Mouse (Mus musculus) urinary bladder, postnatal 36 days (tissue): ENCODE data around the gene Snx19.

ENCODE experiments used
- DNase-seq, 2 experiments: peaks; one replicate each; pipeline ENCODE4 v3.0.0; 2022; ENCODE audit warnings: low spot score in 2 of 2, mixed read lengths in 1 of 2

The Snx19 gene

DNA sequence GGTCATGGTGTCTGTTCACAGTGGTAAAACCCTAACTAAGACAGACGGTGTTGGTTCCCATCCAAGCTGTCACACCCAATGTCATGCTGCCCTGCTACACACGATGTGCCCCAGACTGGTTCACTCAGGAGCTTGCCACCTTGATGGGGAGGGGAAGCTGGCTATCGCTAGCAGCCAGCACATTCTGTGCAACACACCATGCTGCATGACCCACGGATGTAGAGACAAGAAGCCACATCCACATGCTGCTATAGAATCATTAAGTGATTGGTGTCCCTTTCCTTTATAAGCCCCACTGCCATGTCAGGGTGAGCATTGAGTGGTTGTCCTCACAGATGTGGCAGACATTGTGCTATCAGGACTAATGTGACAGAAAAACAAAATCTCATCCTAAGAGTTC is 55.2 kb downstream of the Snx19 start:
- no peak for DNase-seq

- DNase-seq, result no peak
Observed at GRCm38 (mm10) chr9:30484183-30484582, 57.3 kb downstream of the Snx19 start.

GRCm38 (mm10) chr9:30485161-30485560 is 58.3 kb downstream of the Snx19 start:
- no peak for DNase-seq

GRCm38 (mm10) chr9:30488384-30488783 is 61.5 kb downstream of the Snx19 start:
- DNase-seq, result no peak

GRCm38 (mm10) chr9:30494446-30494845 is 67.5 kb downstream of the Snx19 start:
- DNase-seq, result no peak

DNA sequence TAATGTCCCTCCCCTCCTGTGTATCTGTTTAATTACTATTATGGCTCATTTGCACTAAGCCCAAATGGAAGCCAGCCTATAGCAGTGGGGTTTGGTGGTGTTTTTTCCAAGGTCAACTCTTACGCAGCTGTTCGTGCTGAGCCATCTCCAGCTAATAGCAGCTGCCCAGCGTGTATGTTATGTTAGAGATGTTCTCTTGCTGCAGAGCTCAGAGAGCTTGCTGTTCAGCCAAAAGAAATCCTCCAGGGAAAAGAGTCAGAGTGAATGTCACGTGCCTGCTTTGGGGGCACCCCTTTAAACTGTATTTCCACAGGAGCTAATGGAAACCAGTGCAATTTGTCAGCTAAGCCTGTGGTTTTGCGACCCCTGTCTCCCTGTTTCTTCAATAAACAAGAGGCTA is 82.1 kb downstream of the Snx19 start:
- DNase-seq, result no peak

DNA sequence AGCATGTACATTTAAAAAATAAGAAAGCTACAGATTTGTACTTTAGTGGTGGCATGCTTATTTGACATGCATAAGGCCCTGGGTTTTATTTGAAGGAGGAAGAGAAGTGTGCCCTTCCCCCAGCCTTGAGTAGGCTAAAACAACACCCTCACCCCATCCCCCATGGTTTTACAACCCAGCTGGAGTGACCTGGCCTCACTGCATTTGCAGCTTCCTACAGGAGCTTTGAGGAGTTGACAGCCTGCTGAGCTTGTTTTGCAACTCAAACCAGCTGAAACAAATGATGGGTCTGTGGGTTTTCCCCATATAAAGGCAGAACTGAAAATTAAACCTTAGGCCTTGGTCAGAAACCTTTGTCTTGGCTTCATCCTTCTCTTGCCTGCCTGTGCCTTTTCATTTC is 89.0 kb downstream of the Snx19 start:
- no peak for DNase-seq
